Mouse (Mus musculus): Measurements from ENCODE around the gene Gm21860.
"Not testable (repeated sequence)": the region's sequence is repeated elsewhere in the genome, so short reads cannot be mapped to it uniquely, and the experiment has no call there.

Gene Gm21860

DNA sequence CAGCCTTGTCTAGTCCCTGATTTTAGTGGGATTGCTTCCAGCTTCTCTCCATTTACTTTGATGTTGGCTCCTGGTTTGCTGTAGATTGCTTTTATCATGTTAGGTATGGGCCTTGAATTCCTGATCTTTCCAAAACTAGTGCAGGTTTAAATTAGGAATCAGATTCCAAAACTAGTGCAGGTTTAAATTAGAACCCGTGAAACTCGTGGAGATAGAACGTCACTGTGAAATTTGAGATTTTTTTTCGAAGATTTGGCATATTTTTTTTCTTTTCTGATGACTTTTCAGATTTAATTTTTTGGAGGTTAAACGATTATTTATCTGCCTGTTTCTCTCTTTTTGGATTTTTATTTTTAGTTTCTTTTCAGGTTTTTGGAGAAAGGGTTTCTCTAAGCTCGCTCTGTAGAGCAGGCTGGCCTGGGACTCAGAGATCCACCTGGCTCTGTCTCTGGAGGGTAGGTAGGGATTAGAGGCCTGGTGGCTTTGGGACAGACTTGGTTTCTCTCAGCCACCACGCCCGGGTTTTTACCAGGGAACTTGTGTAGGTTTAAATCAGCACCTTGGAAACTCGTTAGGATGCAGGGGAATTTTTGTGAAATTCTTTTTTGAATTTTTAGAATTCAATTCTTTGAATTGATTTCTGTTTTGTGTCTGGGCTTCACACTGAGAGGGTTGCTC lies 20.8 kb downstream of the Gm21860 start:
- in situ Hi-C loops (cut with MboI; ENCODE audit: low sequenced_read_pairs): not testable (repeated sequence)

- in situ Hi-C loops (cut with MboI; ENCODE audit: low sequenced_read_pairs): not testable (repeated sequence)
These were observed 22.5 kb downstream of the Gm21860 start for GRCm38 (mm10) chrY:90732101-90732542.

GRCm38 (mm10) chrY:90731593-90731955 lies 23.0 kb downstream of the Gm21860 start:
- in situ Hi-C loops (cut with MboI; ENCODE audit: low sequenced_read_pairs): not testable (repeated sequence)

DNA sequence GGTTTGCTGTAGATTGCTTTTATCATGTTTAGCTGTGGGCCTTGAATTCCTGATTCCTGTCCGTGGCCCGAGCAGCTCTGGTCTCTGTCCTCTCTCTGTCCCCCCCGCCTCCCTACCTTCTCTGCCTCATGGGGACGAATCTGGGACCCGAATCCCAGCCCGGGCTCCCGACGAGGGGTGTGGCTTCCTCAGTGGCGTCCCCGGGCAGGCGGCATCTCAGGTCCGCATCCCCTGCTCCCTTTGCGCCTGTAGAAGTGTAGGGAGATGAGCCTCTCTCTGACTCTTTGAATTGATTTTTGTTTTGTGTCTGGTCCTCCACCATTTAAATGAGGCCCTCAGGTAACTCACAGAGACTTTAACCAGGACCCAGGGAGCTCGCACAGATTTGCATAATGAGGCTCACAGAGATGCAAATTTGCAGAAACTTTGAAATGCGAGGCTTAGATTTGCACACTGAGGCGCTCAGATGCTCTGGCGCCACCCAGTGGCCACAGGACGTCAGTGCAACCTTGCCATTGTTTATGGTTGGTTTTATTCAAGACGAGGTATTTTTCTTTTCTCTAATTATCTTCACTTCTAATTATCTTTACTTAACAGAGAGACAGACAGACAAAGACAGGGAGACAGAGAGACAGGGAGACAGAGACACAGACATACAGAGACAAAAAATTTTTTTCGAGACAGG lies 23.6 kb downstream of the Gm21860 start:
- in situ Hi-C loops (cut with MboI; ENCODE audit: low sequenced_read_pairs): not testable (repeated sequence)

GRCm38 (mm10) chrY:90729816-90730303 lies 24.8 kb downstream of the Gm21860 start:
- in situ Hi-C loops (cut with MboI; ENCODE audit: low sequenced_read_pairs): not testable (repeated sequence)

GRCm38 (mm10) chrY:90728905-90729256 lies 25.7 kb downstream of the Gm21860 start:
- in situ Hi-C loops (cut with MboI; ENCODE audit: low sequenced_read_pairs): not testable (repeated sequence)

DNA sequence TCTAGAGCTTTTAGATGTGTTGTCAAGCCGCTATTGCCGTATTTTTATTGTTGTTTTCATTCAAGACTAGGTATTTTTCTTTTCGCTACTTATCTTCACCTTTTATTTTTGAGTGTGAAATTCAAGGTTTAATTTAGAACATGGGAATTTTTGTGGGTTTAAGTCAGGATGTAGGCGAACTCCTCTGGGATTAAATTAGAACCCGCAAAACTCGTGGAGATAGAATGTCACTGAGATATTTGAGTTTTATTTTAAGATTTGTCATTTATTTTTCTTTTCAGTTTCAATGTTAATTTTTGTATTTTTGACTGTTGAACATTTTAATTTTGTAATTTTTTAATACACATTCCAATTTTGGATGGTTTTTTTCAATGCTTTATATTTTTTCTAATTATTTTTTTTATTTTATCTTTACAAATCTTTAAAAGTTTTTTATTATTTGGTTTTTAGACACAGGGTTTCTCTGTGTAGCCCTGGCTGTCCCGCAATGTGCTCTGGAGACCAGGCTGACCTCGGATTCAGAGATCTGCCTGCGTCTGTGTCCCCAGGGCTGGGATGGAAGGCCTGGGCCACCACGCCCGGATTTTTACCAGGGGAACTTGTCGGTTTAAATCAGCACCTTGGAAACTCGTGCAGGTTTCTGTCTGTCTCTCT lies 26.2 kb downstream of the Gm21860 start:
- in situ Hi-C loops (cut with MboI; ENCODE audit: low sequenced_read_pairs): not testable (repeated sequence)

DNA sequence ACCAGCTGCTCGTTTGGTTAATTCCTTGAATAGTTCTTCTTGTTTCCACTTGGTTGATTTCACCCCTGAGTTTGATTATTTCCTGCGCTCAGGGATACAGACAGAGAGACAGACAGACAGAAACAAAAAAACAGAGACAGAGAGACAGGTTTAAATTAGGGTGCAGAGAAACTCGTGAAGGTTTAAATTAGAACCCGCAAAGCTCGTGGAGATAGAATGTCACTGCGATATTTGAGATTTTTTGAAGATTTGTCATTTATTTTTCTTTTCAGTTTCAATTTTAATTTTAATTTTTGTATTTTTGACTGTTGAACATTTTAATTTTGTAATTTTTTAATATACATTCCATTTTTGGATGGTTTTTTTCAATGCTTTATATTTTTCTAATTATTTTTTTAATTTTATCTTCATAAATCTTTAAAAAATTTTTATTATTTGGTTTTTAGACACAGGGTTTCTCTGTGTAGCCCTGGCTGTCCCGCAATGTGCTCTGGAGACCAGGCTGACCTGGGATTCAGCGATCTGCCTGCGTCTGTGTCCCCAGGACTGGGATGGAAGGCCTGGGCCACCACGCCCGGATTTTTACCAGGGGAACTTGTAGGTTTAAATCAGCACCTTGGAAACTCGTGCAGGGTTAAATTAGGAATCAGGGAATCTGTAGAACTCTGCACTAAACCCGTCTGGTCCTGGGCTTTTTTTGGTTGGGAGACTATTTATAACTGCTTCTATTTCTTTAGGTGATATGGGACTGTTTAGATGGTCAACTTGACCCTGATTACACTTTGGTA lies 27.3 kb downstream of the Gm21860 start:
- in situ Hi-C loops (cut with MboI; ENCODE audit: low sequenced_read_pairs): not testable (repeated sequence)

GRCm38 (mm10) chrY:90725701-90726451 lies 28.7 kb downstream of the Gm21860 start:
- in situ Hi-C loops (cut with MboI; ENCODE audit: low sequenced_read_pairs): not testable (repeated sequence)

DNA sequence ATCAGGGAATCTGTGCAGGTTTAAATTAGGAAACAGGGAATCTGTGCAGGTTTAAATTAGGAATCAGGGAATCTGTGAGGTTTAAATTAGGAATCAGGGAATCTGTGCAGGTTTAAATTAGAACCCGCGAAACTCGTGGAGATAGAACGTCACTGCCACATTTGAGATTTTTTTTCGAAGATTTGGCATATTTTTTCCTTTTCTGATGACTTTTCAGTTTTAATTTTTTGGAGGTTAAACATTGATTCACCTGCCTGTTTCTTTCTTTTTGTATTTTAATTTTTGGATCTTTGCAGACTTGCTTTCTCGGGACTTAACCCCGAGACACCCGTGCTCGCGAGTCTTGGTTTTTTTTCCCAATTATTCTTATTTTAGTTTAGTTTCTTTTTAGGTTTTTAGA lies 29.5 kb downstream of the Gm21860 start:
- in situ Hi-C loops (cut with MboI; ENCODE audit: low sequenced_read_pairs): not testable (repeated sequence)

DNA sequence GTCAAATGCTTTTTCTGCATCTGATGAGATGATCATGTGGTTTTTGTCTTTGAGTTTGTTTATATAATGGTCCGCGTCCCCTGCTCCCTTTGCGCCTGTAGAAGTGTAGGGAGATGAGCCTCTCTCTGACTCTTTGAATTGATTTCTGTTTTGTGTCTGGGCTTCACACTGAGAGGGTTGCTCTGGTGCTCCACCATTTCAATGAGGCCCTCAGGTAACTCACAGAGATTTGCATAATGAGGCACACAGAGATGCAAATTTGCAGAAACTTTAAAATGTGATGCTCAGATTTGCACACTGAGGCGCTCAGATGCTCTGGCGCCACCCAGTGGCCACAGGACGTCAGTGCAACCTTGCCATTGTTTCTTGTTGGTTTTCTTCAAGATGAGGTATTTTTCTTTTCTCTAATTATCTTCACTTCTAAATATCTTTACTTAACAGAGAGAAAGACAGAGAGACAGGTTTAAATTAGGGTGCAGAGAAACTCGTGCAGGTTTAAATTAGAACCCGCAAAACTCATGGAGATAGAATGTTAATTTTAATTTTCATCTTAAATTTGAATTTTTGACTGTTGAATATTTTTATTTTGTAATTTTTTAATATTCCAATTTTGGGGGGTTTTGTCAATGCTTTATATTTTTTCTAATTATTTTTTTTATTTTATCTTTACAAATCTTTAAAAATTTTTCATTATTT lies 30.5 kb downstream of the Gm21860 start:
- in situ Hi-C loops (cut with MboI; ENCODE audit: low sequenced_read_pairs): not testable (repeated sequence)

DNA sequence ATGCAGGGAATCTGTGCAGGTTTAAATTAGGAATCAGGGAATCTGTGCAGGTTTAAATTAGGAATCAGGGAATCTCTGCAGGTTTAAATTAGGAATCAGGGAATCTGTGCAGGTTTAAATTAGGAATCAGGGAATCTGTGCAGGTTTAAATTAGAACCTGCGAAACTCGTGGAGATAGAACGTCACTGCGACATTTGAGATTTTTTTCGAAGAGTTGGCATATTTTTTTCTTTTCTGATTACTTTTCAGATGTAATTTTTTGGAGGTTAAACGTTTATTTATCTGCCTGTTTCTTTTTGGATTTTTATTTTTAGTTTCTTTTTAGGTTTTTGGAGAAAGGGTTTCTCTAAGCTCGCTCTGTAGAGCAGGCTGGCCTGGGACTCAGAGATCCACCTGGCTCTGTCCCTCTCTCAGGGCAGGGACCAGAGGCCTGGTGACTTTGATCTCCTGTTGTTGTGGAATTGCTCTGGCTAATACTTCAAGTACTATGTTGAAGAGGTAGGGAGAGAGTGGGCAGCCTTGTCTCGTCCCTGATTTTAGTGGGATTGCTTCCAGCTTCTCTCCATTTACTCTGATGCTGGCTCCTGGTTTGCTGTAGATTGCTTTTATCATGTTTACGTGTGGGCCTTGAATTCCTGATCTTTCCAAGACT lies 31.2 kb downstream of the Gm21860 start:
- in situ Hi-C loops (cut with MboI; ENCODE audit: low sequenced_read_pairs): not testable (repeated sequence)

- in situ Hi-C loops (cut with MboI; ENCODE audit: low sequenced_read_pairs): not testable (repeated sequence)
These were observed 34.1 kb downstream of the Gm21860 start for GRCm38 (mm10) chrY:90720505-90720904.

GRCm38 (mm10) chrY:90719403-90720232 lies 35.0 kb downstream of the Gm21860 start:
- in situ Hi-C loops (cut with MboI; ENCODE audit: low sequenced_read_pairs): not testable (repeated sequence)

DNA sequence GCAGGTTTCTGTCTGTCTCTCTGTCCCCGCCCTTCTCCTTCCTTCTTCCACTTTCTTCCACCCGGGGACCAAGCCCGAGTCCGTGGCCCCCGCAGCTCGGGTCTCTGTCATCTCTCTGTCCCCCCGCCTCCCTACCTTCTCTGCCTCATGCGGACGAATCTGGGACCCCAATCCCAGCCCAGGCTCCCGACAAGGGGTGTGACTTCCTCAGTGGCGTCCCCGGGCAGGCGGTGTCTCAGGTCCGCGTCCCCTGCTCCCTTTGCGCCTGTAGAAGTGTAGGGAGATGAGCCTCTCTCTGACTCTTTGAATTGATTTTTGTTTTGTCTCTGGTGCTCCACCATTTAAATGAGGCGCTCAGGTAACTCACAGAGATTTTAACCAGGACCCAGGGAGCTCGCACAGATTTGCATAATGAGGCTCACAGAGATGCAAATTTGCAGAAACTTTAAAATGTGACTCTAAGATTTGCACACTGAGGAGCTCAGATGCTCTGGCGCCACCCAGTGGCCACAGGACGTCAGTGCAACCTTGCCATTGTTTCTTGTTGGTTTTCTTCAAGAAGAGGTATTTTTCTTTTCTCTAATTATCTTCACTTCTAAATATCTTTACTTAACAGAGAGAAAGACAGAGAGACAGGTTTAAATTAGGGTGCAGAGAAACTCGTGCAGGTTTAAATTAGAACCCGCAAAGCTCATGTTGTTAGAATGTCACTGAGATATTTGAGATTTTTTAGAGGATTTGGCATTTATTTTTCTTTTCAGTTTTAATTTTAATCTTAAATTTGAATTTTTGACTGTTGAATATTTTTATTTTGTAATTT lies 35.8 kb downstream of the Gm21860 start:
- in situ Hi-C loops (cut with MboI; ENCODE audit: low sequenced_read_pairs): not testable (repeated sequence)

GRCm38 (mm10) chrY:90718021-90718420 lies 36.6 kb downstream of the Gm21860 start:
- in situ Hi-C loops (cut with MboI; ENCODE audit: low sequenced_read_pairs): not testable (repeated sequence)

DNA sequence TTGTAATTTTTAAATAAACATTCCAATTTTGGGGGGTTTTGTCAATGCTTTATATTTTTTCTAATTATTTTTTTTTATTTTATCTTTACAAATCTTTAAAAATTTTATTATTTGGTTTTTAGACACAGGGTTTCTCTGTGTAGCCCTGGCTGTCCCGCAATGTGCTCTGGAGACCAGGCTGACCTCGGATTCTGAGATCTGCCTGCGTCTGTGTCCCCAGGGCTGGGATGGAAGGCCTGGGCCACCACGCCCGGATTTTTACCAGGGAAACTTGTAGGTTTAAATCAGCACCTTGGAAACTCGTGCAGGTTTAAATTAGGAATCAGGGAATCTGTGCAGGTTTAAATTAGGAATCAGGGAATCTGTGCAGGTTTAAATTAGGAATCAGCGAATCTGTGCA lies 37.1 kb downstream of the Gm21860 start:
- in situ Hi-C loops (cut with MboI; ENCODE audit: low sequenced_read_pairs): not testable (repeated sequence)

Measured in CH12F3 (cell line).